ENCODE assay signal across 20 mouse cellular contexts in genomic region chr17:30019942-30020341, GRCm38 (mm10). TPM values are rescaled to one million over a fixed set of nuclear protein-coding genes. Genes with fewer than 3 reads are reported as not detected.
A peak's percentile ranks its signal among the peaks of the same experiment; 100 is the strongest.
DNase-seq lines count a peak whose midpoint lies in the region; ATAC-seq and TF ChIP-seq lines count a peak whose summit lies in the region.
"Had no signal": no experiment of that assay in that cellular context is flagged by ENCODE, and none has a peak within 500 bp of the region (broad histone marks: within the 10 kb centered on the region; RNA-seq: fewer than 3 reads in every experiment).

No protein-coding gene starts in this region.

- H3K4me1 ChIP-seq in forebrain, embryonic 11.5 days (replicated peaks; ENCODE audit: control insufficient read depth, insufficient read depth, low read length) = peaks cover 2% of the 10 kb centered on the region
- peaks cover 18% of the 10 kb centered on the region for H3K4me1 ChIP-seq in forebrain, embryonic 14.5 days (ENCODE audit: control insufficient read depth, insufficient read depth, low read length)
- H3K4me1 ChIP-seq in stomach, embryonic 15.5 days = peaks cover 18% of the 10 kb centered on the region
- H3K4me1 ChIP-seq in stomach, postnatal 0 days (replicated peaks; ENCODE audit: control insufficient read depth, insufficient read depth) = no peaks in the 10 kb centered on the region
- H3K4me1 ChIP-seq in intestine, postnatal 0 days (replicated peaks; ENCODE audit: control insufficient read depth, insufficient read depth, low read length) = peaks cover 7% of the 10 kb centered on the region; the same call in 1 of the 2 replicates

- no peaks in the 10 kb centered on the region for H3K36me3 ChIP-seq in forebrain, embryonic 11.5 days (ENCODE audit: control insufficient read depth, insufficient read depth, low read length)
- H3K36me3 ChIP-seq in forebrain, embryonic 14.5 days (ENCODE audit: control insufficient read depth, insufficient read depth, low read length) = no peaks in the 10 kb centered on the region
- H3K36me3 ChIP-seq in stomach, embryonic 15.5 days = no peaks in the 10 kb centered on the region
- no peaks in the 10 kb centered on the region for H3K36me3 ChIP-seq in stomach, postnatal 0 days (ENCODE audit: control insufficient read depth, insufficient read depth, low read length)
- H3K36me3 ChIP-seq in intestine, postnatal 0 days (ENCODE audit: control insufficient read depth, insufficient read depth) = no peaks in the 10 kb centered on the region
- H3K36me3 ChIP-seq: embryonic facial prominence, embryonic 12.5 days; heart, embryonic 15.5 days; hindbrain, embryonic 13.5 days had no signal

- no peaks in the 10 kb centered on the region for H3K27me3 ChIP-seq in forebrain, embryonic 11.5 days (ENCODE audit: control insufficient read depth, insufficient read depth, low read length)
- H3K27me3 ChIP-seq in forebrain, embryonic 14.5 days (replicated peaks; ENCODE audit: control insufficient read depth, insufficient read depth, low read length) = no peaks in the 10 kb centered on the region
- no peaks in the 10 kb centered on the region for H3K27me3 ChIP-seq in stomach, embryonic 15.5 days (replicated peaks)
- no peaks in the 10 kb centered on the region for H3K27me3 ChIP-seq in stomach, postnatal 0 days (ENCODE audit: control insufficient read depth, insufficient read depth, low read length)
- no peaks in the 10 kb centered on the region for H3K27me3 ChIP-seq in intestine, postnatal 0 days (replicated peaks; ENCODE audit: control insufficient read depth, insufficient read depth, low read length)
- H3K27me3 ChIP-seq: embryonic facial prominence, embryonic 12.5 days; forebrain, embryonic 13.5 days; heart, embryonic 15.5 days; hindbrain, embryonic 13.5 days had no signal

- H3K4me2 ChIP-seq in forebrain, embryonic 11.5 days (ENCODE audit: low read depth, low read length, severe bottlenecking) = no peak overlapping the region
- no peak overlapping the region for H3K4me2 ChIP-seq in forebrain, embryonic 14.5 days (ENCODE audit: low read length)
- H3K4me2 ChIP-seq in stomach, embryonic 15.5 days = no peak overlapping the region
- no peak overlapping the region for H3K4me2 ChIP-seq in stomach, postnatal 0 days (replicated peaks; ENCODE audit: low read depth)
- H3K4me2 ChIP-seq in intestine, postnatal 0 days (replicated peaks; ENCODE audit: low read depth) = peak overlapping the region; percentile 55
- H3K4me2 ChIP-seq: embryonic facial prominence, embryonic 12.5 days; forebrain, embryonic 13.5 days; heart, embryonic 11.5 days; heart, embryonic 15.5 days; hindbrain, embryonic 13.5 days had no signal

- no peak for DNase-seq in forebrain, embryonic 11.5 days (ENCODE audit: low spot score)
- no peak for DNase-seq in forebrain, embryonic 14.5 days (ENCODE audit: low spot score)
- DNase-seq in stomach, postnatal 0 days (ENCODE audit: low spot score) = no peak
- no peak for DNase-seq in left cerebral cortex, adult 11 months (ENCODE audit: low spot score)
- DNase-seq: adrenal gland, postnatal 10 days; cerebellum, adult 18-20 months; cerebellum, postnatal 10 days; embryo, embryonic 11 days; gastrocnemius, postnatal 14 days; heart, adult 2 months; heart, postnatal 14 days had no signal

- H3K4me3 ChIP-seq in forebrain, embryonic 11.5 days (ENCODE audit: low read depth, low read length) = no peak overlapping the region
- no peak overlapping the region for H3K4me3 ChIP-seq in forebrain, embryonic 14.5 days (ENCODE audit: low read depth, low read length)
- H3K4me3 ChIP-seq in stomach, embryonic 15.5 days (replicated peaks) = no peak overlapping the region
- H3K4me3 ChIP-seq in stomach, postnatal 0 days (ENCODE audit: low read depth, low read length) = no peak overlapping the region
- no peak overlapping the region for H3K4me3 ChIP-seq in intestine, postnatal 0 days (ENCODE audit: low read depth, low read length)
- H3K4me3 ChIP-seq: embryonic facial prominence, embryonic 12.5 days; forebrain, embryonic 13.5 days; heart, adult 2 months; heart, embryonic 15.5 days; hindbrain, embryonic 13.5 days had no signal

- 0 out of 2 replicates have a peak overlapping the region, but pooled peaks have one; percentile 2 for H3K27ac ChIP-seq in forebrain, embryonic 11.5 days (ENCODE audit: low read depth, low read length)
- H3K27ac ChIP-seq in forebrain, embryonic 14.5 days (ENCODE audit: low read depth, low read length) = no peak overlapping the region
- peak overlapping the region; percentile 51; the same call in 1 of the 2 replicates for H3K27ac ChIP-seq in stomach, embryonic 15.5 days
- H3K27ac ChIP-seq in stomach, postnatal 0 days (replicated peaks) = no peak overlapping the region
- peak overlapping the region; percentile 54 for H3K27ac ChIP-seq in intestine, postnatal 0 days (ENCODE audit: low read depth, low read length)
- H3K27ac ChIP-seq: embryonic facial prominence, embryonic 12.5 days; forebrain, embryonic 13.5 days; heart, adult 2 months; heart, embryonic 15.5 days; hindbrain, embryonic 13.5 days; hindbrain, postnatal 0 days had no signal

- H3K9me3 ChIP-seq in forebrain, embryonic 11.5 days (ENCODE audit: control insufficient read depth, low read length) = no peaks in the 10 kb centered on the region
- no peaks in the 10 kb centered on the region for H3K9me3 ChIP-seq in forebrain, embryonic 14.5 days (replicated peaks; ENCODE audit: control insufficient read depth, low read length)
- no peaks in the 10 kb centered on the region for H3K9me3 ChIP-seq in stomach, embryonic 15.5 days
- no peaks in the 10 kb centered on the region for H3K9me3 ChIP-seq in stomach, postnatal 0 days (ENCODE audit: control insufficient read depth, low read length)
- H3K9me3 ChIP-seq in intestine, postnatal 0 days (ENCODE audit: control insufficient read depth) = no peaks in the 10 kb centered on the region
- H3K9me3 ChIP-seq: embryonic facial prominence, embryonic 12.5 days; forebrain, embryonic 13.5 days; heart, embryonic 15.5 days; hindbrain, embryonic 13.5 days had no signal

- no peak for ATAC-seq in forebrain, embryonic 11.5 days (replicated peaks; ENCODE audit: low FRiP score)
- ATAC-seq in forebrain, embryonic 14.5 days = no peak
- no peak for ATAC-seq in stomach, embryonic 15.5 days (ENCODE audit: insufficient read depth, low FRiP score, low read depth)
- no peak for ATAC-seq in stomach, postnatal 0 days (ENCODE audit: low FRiP score, low TSS enrichment)
- ATAC-seq in intestine, postnatal 0 days = peak; percentile 44; the same call in 1 of the 2 replicates
- ATAC-seq in frontal cortex, adult (ENCODE audit: low TSS enrichment) = no peak
- ATAC-seq: forebrain, embryonic 13.5 days; hindbrain, postnatal 0 days had no signal

- no peak for TF ChIP-seq EP300 in stomach, postnatal 0 days (optimal IDR thresholded peaks at IDR 0.05)

- H3K9ac ChIP-seq in forebrain, embryonic 11.5 days (ENCODE audit: low read length) = no peak overlapping the region
- no peak overlapping the region for H3K9ac ChIP-seq in forebrain, embryonic 14.5 days (ENCODE audit: low read length)
- no peak overlapping the region for H3K9ac ChIP-seq in stomach, embryonic 15.5 days
- H3K9ac ChIP-seq in stomach, postnatal 0 days (ENCODE audit: low read length) = no peak overlapping the region
- no peak overlapping the region for H3K9ac ChIP-seq in intestine, postnatal 0 days (ENCODE audit: low read depth, low read length)
- H3K9ac ChIP-seq: embryonic facial prominence, embryonic 12.5 days; forebrain, embryonic 13.5 days; heart, embryonic 15.5 days; hindbrain, embryonic 13.5 days had no signal

- WGBS in forebrain, embryonic 11.5 days = 80% methylated on average over 6 of the region's 6 CpGs
- WGBS in forebrain, embryonic 14.5 days = 62% methylated on average over 6 of the region's 6 CpGs
- 73% methylated on average over 6 of the region's 6 CpGs for WGBS in stomach, embryonic 15.5 days
- 59% methylated on average over 6 of the region's 6 CpGs for WGBS in stomach, postnatal 0 days
- 40% methylated on average over 6 of the region's 6 CpGs for WGBS in intestine, postnatal 0 days

- TF ChIP-seq CTCF in stomach, postnatal 0 days (IDR thresholded peaks at IDR 0.05; ENCODE audit: low read depth) = no peak
- TF ChIP-seq CTCF in intestine, postnatal 0 days (IDR thresholded peaks at IDR 0.05; ENCODE audit: low read depth) = no peak

RNA-seq across cellular contexts. Expression of gene Zfand3, which starts 15.4 kb away (rescaled TPM):
- polyA plus RNA-seq in forebrain, embryonic 11.5 days (2014; fragmentation: Nextera tagmentation; extraction: Ambion mirVana) = 55.8 and 68.6 TPM in 2 replicates
- polyA plus RNA-seq in forebrain, embryonic 14.5 days (2014; fragmentation: Nextera tagmentation; extraction: Ambion mirVana) = 57.2 and 59.5 TPM in 2 replicates
- 44.8 and 49.4 TPM in 2 replicates for polyA plus RNA-seq in stomach, embryonic 15.5 days (2015; fragmentation: Nextera tagmentation; extraction: Ambion mirVana)
- 35.5 and 36.0 TPM in 2 replicates for polyA plus RNA-seq in stomach, postnatal 0 days (2015; fragmentation: Nextera tagmentation; extraction: Ambion mirVana)
- 38.0 and 40.5 TPM in 2 replicates for polyA plus RNA-seq in intestine, postnatal 0 days (2015; fragmentation: Nextera tagmentation; extraction: Ambion mirVana)

RNA-seq across cellular contexts. Expression of gene Mdga1, which starts 50.1 kb away (rescaled TPM):
- polyA plus RNA-seq in forebrain, embryonic 11.5 days (2014; fragmentation: Nextera tagmentation; extraction: Ambion mirVana) = 6.2 and 7.4 TPM in 2 replicates
- polyA plus RNA-seq in forebrain, embryonic 14.5 days (2014; fragmentation: Nextera tagmentation; extraction: Ambion mirVana) = 9.4 and 9.9 TPM in 2 replicates
- 3.6 and 3.9 TPM in 2 replicates for polyA plus RNA-seq in stomach, embryonic 15.5 days (2015; fragmentation: Nextera tagmentation; extraction: Ambion mirVana)
- 2.1 and 2.7 TPM in 2 replicates for polyA plus RNA-seq in stomach, postnatal 0 days (2015; fragmentation: Nextera tagmentation; extraction: Ambion mirVana)
- polyA plus RNA-seq in intestine, postnatal 0 days (2015; fragmentation: Nextera tagmentation; extraction: Ambion mirVana) = 0.63 and 0.73 TPM in 2 replicates

Comparison
In these comparisons a context has a peak if more than half of its experiments do, and no peak if none do; other contexts are left out.
1. H3K27ac ChIP-seq: peak in forebrain, embryonic 11.5 days (single experiment), stomach, embryonic 15.5 days (single experiment) and intestine, postnatal 0 days (single experiment); none in forebrain, embryonic 14.5 days (single experiment) and stomach, postnatal 0 days (single experiment).